Mouse (Mus musculus) testis, postnatal 14 days (tissue): ENCODE measurements at regions not wholly inside any gene's neighbourhood (a gene's known extent, or its start where the extent isn't known, plus 50 kb on each side); places are given as distances from the start of the nearest gene placed in this dataset.

Experiments used
- DNase-seq: peaks from one replicate; pipeline ENCODE4 v3.0.0; 2021; ENCODE audit warnings: low spot score

GRCm38 (mm10) chr9:80688481-80689086 is 223.3 kb upstream of the Impg1 start:
- peak; percentile 4 for DNase-seq

DNA sequence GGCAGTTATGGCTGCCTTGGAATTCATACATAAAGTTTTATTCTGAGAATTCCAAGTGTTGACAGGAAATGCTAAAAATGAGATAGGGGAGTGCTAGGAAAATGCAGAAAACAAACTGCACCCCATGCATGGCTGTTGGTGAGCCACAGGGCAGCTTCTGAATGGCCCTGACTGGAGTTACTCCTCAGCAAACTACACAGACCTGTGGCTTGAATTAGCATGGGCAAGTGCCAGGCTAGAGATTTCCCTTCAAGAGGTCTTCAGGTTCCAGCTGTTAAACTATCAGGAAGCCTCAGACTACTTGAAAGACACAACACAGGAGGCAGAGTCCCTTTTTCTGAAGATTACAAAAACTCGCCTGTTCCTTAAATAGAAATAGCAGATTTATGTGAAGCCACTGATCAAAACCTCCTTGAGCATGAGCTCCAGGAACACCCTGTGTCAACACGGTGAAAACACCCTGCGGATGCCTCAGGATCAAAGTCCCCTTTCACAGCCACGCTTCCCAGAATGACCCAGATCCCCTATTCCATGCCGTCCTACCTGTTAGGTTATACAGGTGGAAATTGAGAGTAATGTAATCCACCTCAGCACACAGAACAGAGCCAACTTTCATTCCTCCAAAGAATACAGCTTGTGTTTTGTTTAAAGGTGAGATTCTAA is 217.9 kb upstream of the Impg1 start:
- no peak for DNase-seq

GRCm38 (mm10) chr9:80681709-80682108 is 216.4 kb upstream of the Impg1 start:
- no peak for DNase-seq

DNA sequence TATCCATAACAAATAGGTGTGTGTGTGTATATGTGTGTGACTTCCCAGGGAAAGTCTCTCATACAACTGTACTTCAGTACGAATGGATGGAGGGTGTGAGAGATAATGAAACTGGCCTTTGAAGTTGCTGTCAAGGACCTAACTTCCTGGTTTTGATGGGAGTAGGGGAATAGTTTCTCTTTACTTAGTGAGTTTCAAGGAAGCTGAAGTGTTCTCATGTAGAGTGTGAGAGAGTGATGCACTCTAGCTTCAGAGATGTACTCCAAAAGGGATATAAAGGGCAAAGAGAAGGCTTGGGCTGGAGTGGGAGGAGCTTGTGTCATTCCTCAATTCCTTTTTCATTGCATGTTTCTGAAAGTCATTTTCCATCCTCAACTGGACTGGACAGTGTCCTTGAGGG is 206.2 kb upstream of the Impg1 start:
- DNase-seq, result no peak

GRCm38 (mm10) chr9:80668575-80669248 is 203.4 kb upstream of the Impg1 start:
- no peak for DNase-seq

GRCm38 (mm10) chr9:80658755-80659154 is 193.5 kb upstream of the Impg1 start:
- no peak for DNase-seq

- no peak for DNase-seq
Measured at GRCm38 (mm10) chr9:80615114-80615513, 149.8 kb upstream of the Impg1 start.

GRCm38 (mm10) chr9:80600019-80600418 is 134.7 kb upstream of the Impg1 start:
- DNase-seq, result no peak

GRCm38 (mm10) chr9:80565388-80566024 is 100.2 kb upstream of the Impg1 start:
- no peak for DNase-seq

GRCm38 (mm10) chr9:80563655-80564054 is 98.4 kb upstream of the Impg1 start:
- DNase-seq, result no peak

GRCm38 (mm10) chr9:80555531-80556067 is 90.3 kb upstream of the Impg1 start:
- DNase-seq, result no peak
